Mouse (Mus musculus): ENCODE measurements around the gene Gm8246.
"Not testable (repeated sequence)": the region's sequence is repeated elsewhere in the genome, so short reads cannot be mapped to it uniquely, and the experiment has no call there.

Gm8246 gene

GRCm38 (mm10) chr14:5477730-5478129 lies at the start of gene Gm8246:
TSS of gene Gm8246 (minus strand) at chr14:5477830.
- not testable (repeated sequence) for DNase-seq (ENCODE audit: low spot score in 2 of 2)

- not testable (repeated sequence) for DNase-seq (ENCODE audit: low spot score in 2 of 2)
Observed at GRCm38 (mm10) chr14:5501374-5501773, 23.7 kb upstream of the Gm8246 start, which contains the start of gene Gm3488. TSS of gene Gm3488 (plus strand) at chr14:5501674.

DNA sequence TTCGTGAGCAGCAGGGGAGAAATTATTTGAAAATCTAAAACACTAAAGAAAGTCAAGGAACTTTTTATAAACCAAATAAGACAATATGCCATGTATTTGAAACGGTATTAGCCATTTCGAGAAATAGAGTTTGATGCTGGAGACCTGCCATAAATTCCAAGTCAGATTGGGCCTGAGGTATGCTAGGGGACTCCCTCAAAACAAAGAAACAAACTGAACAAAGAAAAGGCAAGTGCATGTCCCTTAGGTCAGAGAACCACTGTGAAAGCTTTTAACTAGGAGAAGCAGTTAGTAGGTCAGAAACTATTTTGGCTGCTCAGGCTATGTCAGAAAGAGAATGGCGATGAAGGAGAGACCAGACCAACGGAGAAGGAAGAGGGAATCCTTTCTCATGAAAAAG lies 6.3 kb upstream of the Gm8246 start, which contains the start of gene Gm3187:
Gene Gm3187 (plus strand): TSS at position 301 of the 400 bp plus-strand sequence.
- not testable (repeated sequence) for DNase-seq (ENCODE audit: low spot score in 2 of 2)

DNA sequence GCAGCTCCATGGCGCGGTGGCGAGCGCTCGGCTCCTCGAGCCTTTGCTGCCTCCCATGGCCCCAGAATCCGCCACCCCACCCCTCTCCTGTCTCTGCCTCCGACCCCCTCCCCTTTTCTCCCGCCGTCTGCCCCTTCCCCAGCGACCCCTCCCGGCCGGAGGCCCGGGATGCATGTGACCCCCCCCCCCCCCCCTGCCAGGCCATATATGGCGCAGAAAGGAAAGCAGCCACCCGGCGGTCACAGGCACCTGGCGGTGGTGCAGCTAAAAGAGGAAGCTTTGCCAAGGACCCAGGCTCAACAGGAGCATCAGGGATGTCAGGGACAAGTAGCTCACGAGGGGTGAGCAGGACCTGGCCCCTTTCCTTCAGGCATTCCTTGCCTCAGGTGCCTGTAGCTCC lies 17.2 kb downstream of the Gm8246 start:
- not testable (repeated sequence) for DNase-seq (ENCODE audit: low spot score in 2 of 2)

- DNase-seq (ENCODE audit: low spot score in 2 of 2): not testable (repeated sequence)
Observed at GRCm38 (mm10) chr14:5455367-5455766, 22.3 kb downstream of the Gm8246 start, which contains the start of gene Gm3194. TSS of gene Gm3194 (minus strand) at chr14:5455467.
